Mouse (Mus musculus): ENCODE results near the gene Ppie. TPM values are rescaled to one million over a fixed set of nuclear protein-coding genes. Genes with fewer than 3 reads are reported as not detected.
"Not testable (repeated sequence)": the region's sequence is repeated elsewhere in the genome, so short reads cannot be mapped to it uniquely, and the experiment has no call there.

Ppie gene
- polyA plus RNA-seq, 1 experiment from 2014 or later = 61.7 TPM

DNA sequence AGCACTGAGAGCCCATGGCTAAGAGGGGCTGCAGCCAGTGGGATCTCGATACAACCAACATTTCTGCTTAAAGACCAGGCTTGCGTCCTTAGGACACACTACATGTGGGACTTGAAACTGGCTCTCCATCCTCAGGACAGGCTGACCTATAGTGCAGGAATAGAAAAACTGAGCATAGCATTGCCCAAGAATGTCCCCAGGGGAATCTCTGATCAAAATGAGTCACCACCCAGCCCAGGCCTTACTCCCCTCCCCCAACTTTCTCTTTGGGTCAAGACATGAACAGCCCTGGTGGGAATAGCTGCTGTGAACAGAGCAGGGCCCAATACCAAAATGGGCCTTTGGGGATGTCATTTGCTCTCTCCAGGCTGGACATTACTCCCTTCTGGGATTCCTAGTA, 32.9 kb downstream of the Ppie start:
- Histone ChIP-seq H3K4me2 (ENCODE audit: low read length) (no peak overlapping the region), H3K4me1 (ENCODE audit: control insufficient read depth, insufficient read depth, low read length) (peaks cover 8% of the 10 kb centered on the region; the same call in 1 of the 2 replicates), H3K4me3 (replicated peaks; ENCODE audit: low read depth, low read length) (no peak overlapping the region), H3K27ac (replicated peaks; ENCODE audit: low read depth, low read length) (no peak overlapping the region), H3K9ac (replicated peaks; ENCODE audit: low read length) (no peak overlapping the region), H3K9me3 (ENCODE audit: control insufficient read depth, low read length) (no peaks in the 10 kb centered on the region), H3K36me3 (ENCODE audit: control insufficient read depth, insufficient read depth, low read length) (no peaks in the 10 kb centered on the region), H3K27me3 (ENCODE audit: control insufficient read depth, insufficient read depth, low read length) (peaks cover 28% of the 10 kb centered on the region)
- no peak for ATAC-seq (ENCODE audit: low FRiP score, low TSS enrichment)
- no peak for DNase-seq
- WGBS = 89% methylated on average over 2 of the region's 2 CpGs

DNA sequence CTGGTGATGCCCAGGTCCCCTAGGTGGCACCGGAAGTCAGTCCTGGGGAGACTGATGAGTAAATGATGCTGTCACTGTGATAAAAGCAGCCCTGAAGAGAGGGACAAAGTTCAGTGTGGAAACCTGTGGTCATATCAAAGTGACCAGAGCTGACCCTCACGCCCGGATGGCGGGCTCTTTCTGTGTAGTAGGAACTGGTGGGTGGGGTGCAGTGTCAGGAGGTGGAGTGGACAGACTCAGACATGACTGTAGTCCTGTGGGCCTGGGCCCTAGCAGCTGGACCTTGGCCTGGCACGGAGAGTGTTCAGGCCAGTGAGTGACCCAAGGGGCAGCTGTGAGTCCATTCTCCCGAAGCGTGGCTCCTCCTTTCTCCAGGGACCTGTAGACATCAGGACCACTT, 33.8 kb downstream of the Ppie start:
- DNase-seq; H3K9me3 ChIP-seq (ENCODE audit: control insufficient read depth, low read length); H3K4me2 ChIP-seq (ENCODE audit: low read length); H3K9ac ChIP-seq (replicated peaks; ENCODE audit: low read length); H3K4me3 ChIP-seq (replicated peaks; ENCODE audit: low read depth, low read length); H3K36me3 ChIP-seq (ENCODE audit: control insufficient read depth, insufficient read depth, low read length); H3K27ac ChIP-seq (replicated peaks; ENCODE audit: low read depth, low read length); H3K4me1 ChIP-seq (ENCODE audit: control insufficient read depth, insufficient read depth, low read length); ATAC-seq (ENCODE audit: low FRiP score, low TSS enrichment): not testable (repeated sequence)
- peaks cover 28% of the 10 kb centered on the region for H3K27me3 ChIP-seq (ENCODE audit: control insufficient read depth, insufficient read depth, low read length)
- 86% methylated on average over 6 of the region's 7 CpGs for WGBS

DNA sequence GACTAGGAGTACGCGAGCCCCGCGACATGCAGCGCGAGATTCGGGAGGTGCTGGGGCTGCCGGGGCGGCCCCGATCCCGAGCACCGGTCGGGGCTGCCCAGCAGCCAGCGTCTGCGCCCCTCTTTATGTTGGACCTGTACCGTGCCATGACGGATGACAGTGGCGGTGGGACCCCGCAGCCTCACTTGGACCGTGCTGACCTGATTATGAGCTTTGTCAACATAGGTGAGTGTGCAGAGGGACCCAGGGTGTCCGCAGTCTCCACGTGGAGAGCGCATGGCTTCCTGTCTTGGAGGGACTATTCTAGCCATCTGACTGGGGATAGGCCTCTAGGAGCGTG, 34.3 kb downstream of the Ppie start:
- no peak overlapping the region for H3K27ac ChIP-seq (replicated peaks; ENCODE audit: low read depth, low read length)
- peak overlapping the region; percentile 46 for H3K4me2 ChIP-seq (ENCODE audit: low read length)
- H3K36me3 ChIP-seq (ENCODE audit: control insufficient read depth, insufficient read depth, low read length) = no peaks in the 10 kb centered on the region
- peaks cover 28% of the 10 kb centered on the region for H3K27me3 ChIP-seq (ENCODE audit: control insufficient read depth, insufficient read depth, low read length)
- peak; percentile 27; the same call in 1 of the 2 replicates for ATAC-seq (ENCODE audit: low FRiP score, low TSS enrichment)
- H3K9ac ChIP-seq (replicated peaks; ENCODE audit: low read length) = 0 out of 2 replicates have a peak overlapping the region, but pooled peaks have one; percentile 9
- no peaks in the 10 kb centered on the region for H3K9me3 ChIP-seq (ENCODE audit: control insufficient read depth, low read length)
- H3K4me1 ChIP-seq (ENCODE audit: control insufficient read depth, insufficient read depth, low read length) = peaks cover 8% of the 10 kb centered on the region; the same call in 1 of the 2 replicates
- WGBS = 25% methylated on average over 24 of the region's 24 CpGs
- peak overlapping the region; percentile 23 for H3K4me3 ChIP-seq (replicated peaks; ENCODE audit: low read depth, low read length)
- DNase-seq = no peak

DNA sequence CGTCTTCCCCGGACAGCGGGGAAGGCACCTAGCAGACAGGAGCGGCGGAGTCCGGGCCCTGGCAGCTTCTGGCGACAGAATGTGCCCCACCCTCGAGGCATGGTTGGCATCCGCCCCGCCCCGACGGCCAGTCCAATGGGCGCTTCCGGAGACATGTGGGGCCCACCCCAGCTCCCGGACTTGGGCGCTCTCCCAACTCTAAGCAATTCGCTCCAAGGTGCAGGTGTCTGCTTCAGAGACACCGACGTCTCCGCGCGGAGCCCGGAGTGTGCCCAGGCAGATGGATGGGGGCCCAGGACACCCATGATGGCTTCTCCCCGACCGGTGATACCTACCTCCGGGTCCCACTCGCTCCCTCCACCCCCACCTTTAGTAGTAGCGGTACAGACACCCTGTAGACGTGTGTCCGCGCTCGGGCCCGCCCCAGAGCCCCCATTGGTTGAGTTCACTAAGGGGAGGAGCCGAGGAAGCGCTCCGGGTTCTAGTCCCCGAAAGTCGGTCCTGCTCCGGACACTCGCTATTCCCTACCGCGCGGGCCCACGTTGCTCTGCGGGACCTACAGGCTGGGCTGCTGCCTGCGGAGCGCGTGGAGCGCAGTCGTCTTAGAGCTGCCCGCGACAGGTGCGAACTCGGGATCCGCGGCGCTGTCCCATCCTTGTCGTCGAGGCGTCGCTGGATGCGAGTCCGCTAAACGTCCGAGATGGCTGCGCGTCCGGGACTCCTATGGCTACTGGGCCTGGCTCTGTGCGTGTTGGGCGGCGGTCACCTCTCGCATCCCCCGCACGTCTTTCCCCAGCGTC, 34.9 kb downstream of the Ppie start, which contains the start of gene Bmp8b:
TSS of gene Bmp8b (plus strand) at position 515 of the 800 bp plus-strand sequence.
- no peaks in the 10 kb centered on the region for H3K36me3 ChIP-seq (ENCODE audit: control insufficient read depth, insufficient read depth, low read length)
- WGBS = 6% methylated on average over 75 of the region's 75 CpGs
- ATAC-seq (ENCODE audit: low FRiP score, low TSS enrichment) = no peak; the same call in 1 of the 2 replicates
- peaks cover 8% of the 10 kb centered on the region; the same call in 1 of the 2 replicates for H3K4me1 ChIP-seq (ENCODE audit: control insufficient read depth, insufficient read depth, low read length)
- no peak within 1 kb of the TSS for H3K27ac ChIP-seq (replicated peaks; ENCODE audit: low read depth, low read length)
- H3K9ac ChIP-seq (replicated peaks; ENCODE audit: low read length) = 0 out of 2 replicates have a peak within 1 kb of the TSS, but pooled peaks have one; percentile 9
- H3K27me3 ChIP-seq (ENCODE audit: control insufficient read depth, insufficient read depth, low read length) = peaks cover 28% of the 10 kb centered on the region
- H3K4me2 ChIP-seq (ENCODE audit: low read length) = peak within 1 kb of the TSS; percentile 46
- H3K9me3 ChIP-seq (ENCODE audit: control insufficient read depth, low read length) = no peaks in the 10 kb centered on the region
- peak; percentile 26 for DNase-seq
- H3K4me3 ChIP-seq (replicated peaks; ENCODE audit: low read depth, low read length) = peak within 1 kb of the TSS; percentile 23

DNA sequence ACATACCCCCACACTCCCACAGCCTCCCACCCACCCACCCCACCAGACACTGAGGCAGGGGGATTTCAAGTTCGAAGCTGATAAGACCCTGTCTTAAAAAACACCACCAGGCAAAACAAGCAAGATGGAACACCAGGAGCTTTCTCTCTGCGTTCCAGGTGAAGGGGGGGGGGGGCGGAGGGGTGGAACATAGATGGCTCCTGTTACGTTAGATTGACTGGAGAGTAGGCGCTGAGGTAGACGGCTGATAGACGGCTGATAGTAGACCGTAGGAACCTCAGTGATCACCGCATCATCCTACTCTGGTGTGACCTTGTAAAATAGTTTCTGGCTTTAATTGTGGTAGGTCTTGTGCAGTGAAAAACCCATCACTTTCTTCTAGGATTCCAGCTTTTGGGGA, 45.9 kb downstream of the Ppie start:
- WGBS = 79% methylated on average over 9 of the region's 9 CpGs
- Histone ChIP-seq H3K27me3 (ENCODE audit: control insufficient read depth, insufficient read depth, low read length) (no peaks in the 10 kb centered on the region), H3K36me3 (ENCODE audit: control insufficient read depth, insufficient read depth, low read length) (no peaks in the 10 kb centered on the region), H3K27ac (replicated peaks; ENCODE audit: low read depth, low read length) (no peak overlapping the region), H3K9ac (replicated peaks; ENCODE audit: low read length) (no peak overlapping the region), H3K9me3 (ENCODE audit: control insufficient read depth, low read length) (no peaks in the 10 kb centered on the region), H3K4me3 (replicated peaks; ENCODE audit: low read depth, low read length) (no peak overlapping the region), H3K4me1 (ENCODE audit: control insufficient read depth, insufficient read depth, low read length) (no peaks in the 10 kb centered on the region), H3K4me2 (ENCODE audit: low read length) (no peak overlapping the region)
- ATAC-seq (ENCODE audit: low FRiP score, low TSS enrichment) (no peak), DNase-seq (no peak)

DNA sequence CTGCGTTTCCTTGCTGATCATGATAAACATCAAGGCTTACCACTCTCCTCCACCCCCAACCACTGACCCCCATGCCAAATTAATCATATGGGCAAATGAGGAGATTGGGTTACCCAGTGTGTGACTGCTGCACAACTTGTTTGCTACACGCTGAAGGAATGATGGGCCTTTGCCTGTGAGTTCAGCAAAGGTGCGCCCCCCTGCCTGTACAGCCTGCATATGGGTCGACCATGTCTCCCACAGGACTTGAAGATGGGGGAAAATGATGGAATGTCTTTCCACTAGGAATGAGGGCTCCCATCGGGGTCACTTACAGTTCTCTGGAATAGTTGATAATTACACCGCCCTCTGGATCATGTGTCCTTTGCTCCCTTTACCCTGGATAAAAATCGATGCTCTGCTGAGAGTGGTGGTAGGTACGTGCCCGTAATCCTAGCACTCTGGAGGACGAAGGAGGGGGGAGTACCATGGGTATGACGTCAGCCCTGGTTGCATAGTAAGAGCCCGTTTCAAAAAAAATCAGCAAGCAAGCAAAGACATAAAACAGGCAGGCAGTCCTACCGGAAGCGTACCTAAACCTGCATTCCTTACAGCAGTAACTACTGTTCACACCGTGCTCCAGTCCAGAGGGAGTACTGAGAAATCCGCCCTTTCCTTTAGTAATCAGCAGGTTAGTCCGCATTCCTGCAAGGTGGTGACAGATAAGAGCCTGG, 46.5 kb downstream of the Ppie start:
- no peak for DNase-seq
- H3K9me3 ChIP-seq (ENCODE audit: control insufficient read depth, low read length) = no peaks in the 10 kb centered on the region
- H3K9ac ChIP-seq (replicated peaks; ENCODE audit: low read length) = no peak overlapping the region
- no peaks in the 10 kb centered on the region for H3K4me1 ChIP-seq (ENCODE audit: control insufficient read depth, insufficient read depth, low read length)
- no peak for ATAC-seq (ENCODE audit: low FRiP score, low TSS enrichment)
- WGBS = 73% methylated on average over 17 of the region's 17 CpGs
- no peaks in the 10 kb centered on the region for H3K27me3 ChIP-seq (ENCODE audit: control insufficient read depth, insufficient read depth, low read length)
- no peaks in the 10 kb centered on the region for H3K36me3 ChIP-seq (ENCODE audit: control insufficient read depth, insufficient read depth, low read length)
- H3K27ac ChIP-seq (replicated peaks; ENCODE audit: low read depth, low read length) = no peak overlapping the region
- H3K4me2 ChIP-seq (ENCODE audit: low read length) = peak overlapping the region; percentile 10; the same call in 1 of the 2 replicates
- no peak overlapping the region for H3K4me3 ChIP-seq (replicated peaks; ENCODE audit: low read depth, low read length)

DNA sequence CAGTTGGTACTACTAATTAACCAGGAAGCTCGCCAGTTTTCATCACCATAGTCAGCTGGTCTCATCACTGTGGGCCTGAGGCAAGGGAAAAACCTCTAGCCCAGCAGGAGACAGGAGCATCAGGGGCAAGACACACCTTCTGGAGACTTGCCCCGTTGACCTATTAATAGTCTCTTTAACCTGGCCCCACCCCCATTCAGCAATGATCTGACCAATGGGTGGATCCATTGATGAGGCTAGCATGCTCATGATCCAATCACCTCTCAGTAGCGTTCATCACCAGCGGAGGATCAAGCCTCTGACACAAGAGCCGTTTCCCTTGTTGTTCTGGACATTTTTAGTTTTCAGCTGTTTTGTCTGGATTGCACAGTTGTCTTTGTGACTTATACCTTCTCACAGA, 47.1 kb downstream of the Ppie start:
- Histone ChIP-seq H3K9me3 (ENCODE audit: control insufficient read depth, low read length) (no peaks in the 10 kb centered on the region), H3K4me1 (ENCODE audit: control insufficient read depth, insufficient read depth, low read length) (no peaks in the 10 kb centered on the region), H3K27me3 (ENCODE audit: control insufficient read depth, insufficient read depth, low read length) (no peaks in the 10 kb centered on the region), H3K36me3 (ENCODE audit: control insufficient read depth, insufficient read depth, low read length) (no peaks in the 10 kb centered on the region), H3K27ac (replicated peaks; ENCODE audit: low read depth, low read length) (no peak overlapping the region), H3K9ac (replicated peaks; ENCODE audit: low read length) (no peak overlapping the region), H3K4me3 (replicated peaks; ENCODE audit: low read depth, low read length) (no peak overlapping the region), H3K4me2 (ENCODE audit: low read length) (no peak overlapping the region)
- DNase-seq (no peak), ATAC-seq (ENCODE audit: low FRiP score, low TSS enrichment) (no peak)
- 70% methylated on average over 5 of the region's 5 CpGs for WGBS

DNA sequence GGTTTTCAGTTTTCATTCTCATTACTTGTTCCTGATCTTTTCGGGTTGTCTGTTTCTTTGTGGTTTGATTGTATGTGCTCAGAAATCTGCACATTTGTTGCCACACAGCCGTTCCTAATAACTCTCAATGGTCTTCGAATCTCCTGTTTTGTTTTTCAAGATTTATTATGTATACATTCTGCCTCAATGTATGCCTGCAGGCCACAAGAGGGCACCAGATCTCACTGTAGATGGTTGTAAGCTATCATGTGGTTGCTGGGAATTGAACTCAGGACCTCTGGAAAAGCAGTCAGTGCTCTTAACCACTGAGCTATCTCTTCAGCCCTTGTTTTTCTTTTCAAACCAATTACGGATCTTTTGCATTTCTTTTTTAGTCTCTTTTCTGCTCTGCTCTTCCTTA, 53.4 kb downstream of the Ppie start:
- Histone ChIP-seq H3K4me2 (ENCODE audit: low read length) (no peak overlapping the region), H3K9me3 (ENCODE audit: control insufficient read depth, low read length) (no peaks in the 10 kb centered on the region), H3K27me3 (ENCODE audit: control insufficient read depth, insufficient read depth, low read length) (no peaks in the 10 kb centered on the region), H3K27ac (replicated peaks; ENCODE audit: low read depth, low read length) (no peak overlapping the region), H3K4me3 (replicated peaks; ENCODE audit: low read depth, low read length) (no peak overlapping the region), H3K36me3 (ENCODE audit: control insufficient read depth, insufficient read depth, low read length) (no peaks in the 10 kb centered on the region), H3K4me1 (ENCODE audit: control insufficient read depth, insufficient read depth, low read length) (no peaks in the 10 kb centered on the region), H3K9ac (replicated peaks; ENCODE audit: low read length) (no peak overlapping the region)
- DNase-seq (no peak), ATAC-seq (ENCODE audit: low FRiP score, low TSS enrichment) (no peak)
- WGBS = 94% methylated on average over 4 of the region's 4 CpGs
